21 mouse cellular contexts compared by ENCODE assay signal in the genomic region with DNA sequence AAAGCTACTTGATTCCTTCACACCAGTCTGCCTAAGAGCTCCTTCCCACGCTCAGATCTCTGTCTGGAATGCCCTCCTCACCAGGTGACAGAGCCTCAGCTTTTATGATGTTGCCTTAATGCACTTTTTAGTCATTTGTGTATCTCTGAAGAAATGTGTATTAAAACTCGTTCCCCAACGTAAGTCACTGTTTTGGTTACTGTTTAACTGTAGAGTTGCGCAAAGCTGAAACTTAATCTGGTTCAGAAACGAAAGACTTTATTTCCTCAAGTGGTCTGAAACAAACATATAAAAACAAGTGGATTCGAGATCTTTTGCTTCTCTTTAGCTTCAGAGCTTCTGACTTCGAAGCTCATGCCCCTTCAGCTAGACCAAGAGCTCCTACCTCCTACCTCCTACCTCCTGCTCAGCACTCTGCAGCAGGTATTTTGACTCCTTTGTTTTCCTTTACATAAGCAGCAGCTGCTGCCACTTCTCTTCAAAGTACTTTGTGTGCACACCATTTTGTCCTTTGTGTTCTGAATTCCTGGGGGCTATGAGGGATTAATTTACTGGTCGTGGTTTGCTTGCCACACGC.
A peak's percentile ranks its signal among the peaks of the same experiment; 100 is the strongest.
DNase-seq lines count a peak whose midpoint lies in the region; ATAC-seq and TF ChIP-seq lines count a peak whose summit lies in the region.
"Had no signal": no experiment of that assay in that cellular context is flagged by ENCODE, and none has a peak within 500 bp of the region (broad histone marks: within the 10 kb centered on the region; RNA-seq: fewer than 3 reads in every experiment).

No protein-coding gene starts in this region.

- H3K27me3 ChIP-seq in forebrain, embryonic 12.5 days: no peaks in the 10 kb centered on the region
- no peaks in the 10 kb centered on the region for H3K27me3 ChIP-seq in forebrain, embryonic 10.5 days (ENCODE audit: poor library complexity, severe bottlenecking)
- no peaks in the 10 kb centered on the region for H3K27me3 ChIP-seq in lung, embryonic 14.5 days (ENCODE audit: insufficient read depth, low read length)
- no peaks in the 10 kb centered on the region for H3K27me3 ChIP-seq in neural tube, embryonic 12.5 days (replicated peaks)
- H3K27me3 ChIP-seq in neural tube, embryonic 15.5 days (replicated peaks): no peaks in the 10 kb centered on the region
- H3K27me3 ChIP-seq: CH12.LX; embryonic facial prominence, embryonic 12.5 days had no signal

- 49% methylated on average over 9 of the region's 9 CpGs for WGBS in forebrain, embryonic 12.5 days
- WGBS in forebrain, embryonic 10.5 days: 60% methylated on average over 9 of the region's 9 CpGs
- WGBS in lung, embryonic 14.5 days: 49% methylated on average over 9 of the region's 9 CpGs
- WGBS in neural tube, embryonic 12.5 days: 57% methylated on average over 9 of the region's 9 CpGs
- 59% methylated on average over 9 of the region's 9 CpGs for WGBS in neural tube, embryonic 15.5 days

- H3K9ac ChIP-seq in forebrain, embryonic 12.5 days: no peak overlapping the region
- H3K9ac ChIP-seq in lung, embryonic 14.5 days: no peak overlapping the region
- H3K9ac ChIP-seq in neural tube, embryonic 12.5 days: no peak overlapping the region
- no peak overlapping the region for H3K9ac ChIP-seq in neural tube, embryonic 15.5 days (replicated peaks)
- H3K9ac ChIP-seq: embryonic facial prominence, embryonic 12.5 days had no signal

- no peaks in the 10 kb centered on the region for H3K9me3 ChIP-seq in forebrain, embryonic 12.5 days
- no peaks in the 10 kb centered on the region for H3K9me3 ChIP-seq in forebrain, embryonic 10.5 days
- H3K9me3 ChIP-seq in lung, embryonic 14.5 days (ENCODE audit: low read depth, low read length): no peaks in the 10 kb centered on the region
- no peaks in the 10 kb centered on the region for H3K9me3 ChIP-seq in neural tube, embryonic 12.5 days
- H3K9me3 ChIP-seq in neural tube, embryonic 15.5 days (replicated peaks): no peaks in the 10 kb centered on the region
- H3K9me3 ChIP-seq: embryonic facial prominence, embryonic 12.5 days; limb, embryonic 10.5 days had no signal

- 0 out of 2 replicates have a peak, but pooled peaks have one; percentile 12 for ATAC-seq in forebrain, embryonic 12.5 days (ENCODE audit: low FRiP score)
- peak; percentile 85 for ATAC-seq in lung, embryonic 14.5 days (ENCODE audit: insufficient read depth)
- ATAC-seq in neural tube, embryonic 12.5 days (ENCODE audit: low FRiP score, low read depth): 0 out of 2 replicates have a peak, but pooled peaks have one; percentile 17
- ATAC-seq in neural tube, embryonic 15.5 days (ENCODE audit: low FRiP score): peak; percentile 28; the same call in 1 of the 2 replicates
- ATAC-seq: hindbrain, postnatal 0 days had no signal

- no peak overlapping the region for H3K27ac ChIP-seq in forebrain, embryonic 12.5 days
- no peak overlapping the region for H3K27ac ChIP-seq in forebrain, embryonic 10.5 days
- no peak overlapping the region for H3K27ac ChIP-seq in lung, embryonic 14.5 days (ENCODE audit: low read depth)
- no peak overlapping the region for H3K27ac ChIP-seq in neural tube, embryonic 12.5 days
- no peak overlapping the region for H3K27ac ChIP-seq in neural tube, embryonic 15.5 days (replicated peaks)
- H3K27ac ChIP-seq: embryonic facial prominence, embryonic 12.5 days; heart, adult 2 months; hindbrain, postnatal 0 days; limb, embryonic 10.5 days; macrophage had no signal

- peaks cover 4% of the 10 kb centered on the region for H3K4me1 ChIP-seq in forebrain, embryonic 12.5 days
- H3K4me1 ChIP-seq in forebrain, embryonic 10.5 days: peaks cover 16% of the 10 kb centered on the region
- H3K4me1 ChIP-seq in lung, embryonic 14.5 days (ENCODE audit: insufficient read depth): no peaks in the 10 kb centered on the region
- H3K4me1 ChIP-seq in neural tube, embryonic 12.5 days: no peaks in the 10 kb centered on the region
- peaks cover 7% of the 10 kb centered on the region for H3K4me1 ChIP-seq in neural tube, embryonic 15.5 days
- H3K4me1 ChIP-seq: embryonic facial prominence, embryonic 12.5 days; limb, embryonic 10.5 days had no signal

- no peak overlapping the region for H3K4me2 ChIP-seq in forebrain, embryonic 12.5 days
- no peak overlapping the region for H3K4me2 ChIP-seq in lung, embryonic 14.5 days
- H3K4me2 ChIP-seq in neural tube, embryonic 12.5 days (replicated peaks): no peak overlapping the region
- no peak overlapping the region for H3K4me2 ChIP-seq in neural tube, embryonic 15.5 days
- H3K4me2 ChIP-seq: embryonic facial prominence, embryonic 12.5 days; liver, embryonic 11.5 days had no signal

- H3K36me3 ChIP-seq in forebrain, embryonic 12.5 days (replicated peaks): no peaks in the 10 kb centered on the region
- no peaks in the 10 kb centered on the region for H3K36me3 ChIP-seq in forebrain, embryonic 10.5 days (replicated peaks)
- no peaks in the 10 kb centered on the region for H3K36me3 ChIP-seq in lung, embryonic 14.5 days (ENCODE audit: insufficient read depth)
- no peaks in the 10 kb centered on the region for H3K36me3 ChIP-seq in neural tube, embryonic 12.5 days
- H3K36me3 ChIP-seq in neural tube, embryonic 15.5 days: no peaks in the 10 kb centered on the region
- H3K36me3 ChIP-seq: embryonic facial prominence, embryonic 12.5 days; limb, embryonic 10.5 days had no signal

- no peak for DNase-seq in forebrain, embryonic 10.5 days (ENCODE audit: extremely low spot score, low spot score)
- peak; percentile 20 for DNase-seq in lung, embryonic 14.5 days
- DNase-seq in lung, postnatal 10 days: no peak
- DNase-seq in neural tube, embryonic 10.5 days (ENCODE audit: extremely low spot score, low spot score): no peak
- DNase-seq in thymus, adult 18-20 months: no peak
- DNase-seq: cerebellum, adult 2 months; gastrocnemius, postnatal 25 days; heart, adult 2 months; heart, postnatal 4 days; kidney, adult 9 months; right cerebral cortex, adult 18-20 months; thymus, postnatal 25 days had no signal

- TF ChIP-seq CTCF in lung, embryonic 14.5 days (IDR thresholded peaks at IDR 0.05; ENCODE audit: low read depth): no peak

- no peak overlapping the region for H3K4me3 ChIP-seq in forebrain, embryonic 12.5 days (replicated peaks)
- no peak overlapping the region for H3K4me3 ChIP-seq in forebrain, embryonic 10.5 days
- H3K4me3 ChIP-seq in lung, embryonic 14.5 days (ENCODE audit: low read depth, low read length): no peak overlapping the region
- H3K4me3 ChIP-seq in neural tube, embryonic 12.5 days: no peak overlapping the region
- H3K4me3 ChIP-seq in neural tube, embryonic 15.5 days (replicated peaks): no peak overlapping the region
- H3K4me3 ChIP-seq: embryonic facial prominence, embryonic 12.5 days; heart, adult 2 months; limb, embryonic 10.5 days had no signal

Comparison
In these comparisons a context has a peak if more than half of its experiments do, and no peak if none do; other contexts are left out.
1. ATAC-seq: peak in every context shown above with its lines; median percentile 85 in lung, embryonic 14.5 days; 28 in neural tube, embryonic 15.5 days; 17 in neural tube, embryonic 12.5 days; 12 in forebrain, embryonic 12.5 days.